Mouse (Mus musculus) neural tube, embryonic 12.5 days (tissue): ENCODE data around the gene Tmem59l. TPM values are rescaled to one million over a fixed set of nuclear protein-coding genes. Genes with fewer than 3 reads are reported as not detected.
A peak's percentile ranks its signal among the peaks of the same experiment; 100 is the strongest.

Experiments
- ATAC-seq: fragments of 200-750 bp; cut with Nextera tagmentation; 2 replicates; pipeline ENCODE4 v1.8.0; 2017; ENCODE audit warnings: low read depth, mild to moderate bottlenecking, moderate TSS enrichment, moderate library complexity; ENCODE audit not compliant: low FRiP score
- H3K27ac ChIP-seq: fragments of 300-500 bp; sonication (generic); 2 replicates; pipeline ENCODE4 v1.5.1; 2016
- H3K27me3 ChIP-seq: fragments of 300-500 bp; sonication (generic); replicated peaks from 2 replicates; pipeline ENCODE4 v1.6.1; 2016; ENCODE audit warnings: mild to moderate bottlenecking
- H3K36me3 ChIP-seq: fragments of 300-500 bp; sonication (generic); 2 replicates; pipeline ENCODE4 v1.6.1; 2016; ENCODE audit warnings: mild to moderate bottlenecking
- H3K4me1 ChIP-seq: fragments of 300-500 bp; sonication (generic); 2 replicates; pipeline ENCODE4 v1.6.1; 2016
- H3K4me2 ChIP-seq: fragments of 300-500 bp; sonication (generic); replicated peaks from 2 replicates; pipeline ENCODE4 v1.6.1; 2016; ENCODE audit warnings: mild to moderate bottlenecking
- H3K4me3 ChIP-seq: fragments of 300-500 bp; sonication (generic); 2 replicates; pipeline ENCODE4 v1.5.1; 2016
- H3K9ac ChIP-seq: fragments of 300-500 bp; sonication (generic); 2 replicates; pipeline ENCODE4 v1.6.1; 2016; ENCODE audit warnings: mild to moderate bottlenecking
- H3K9me3 ChIP-seq: fragments of 300-500 bp; sonication (generic); 2 replicates; pipeline ENCODE4 v1.6.1; 2016; ENCODE audit warnings: mild to moderate bottlenecking
- WGBS: fragments of 180-500 bp; shearing (Covaris S2); methylation state at CpG from one replicate; pipeline ENCODE4 v1.1.7; 2016; 5-methylcytosine and 5-hydroxymethylcytosine counted together
- polyA plus RNA-seq: library from polyadenylated mRNA; unstranded; fragments of >200 nt; fragmentation: Nextera tagmentation; extraction: Ambion mirVana; gene quantifications from 2 replicates; pipeline ENCODE4 v1.2.1, GENCODE M21; 2016

Tmem59l gene
- polyA plus RNA-seq, 1 experiment from 2014 or later = 37.9 TPM

GRCm38 (mm10) chr8:70505698-70506327 is 18.7 kb upstream of the Tmem59l start:
- Histone ChIP-seq H3K4me2 (peak overlapping the region; percentile 88), H3K9ac (peak overlapping the region; percentile 89), H3K27me3 (peaks cover 34% of the 10 kb centered on the region), H3K36me3 (peaks cover 20% of the 10 kb centered on the region), H3K9me3 (no peaks in the 10 kb centered on the region), H3K4me3 (peak overlapping the region; percentile 79), H3K4me1 (peaks cover 52% of the 10 kb centered on the region), H3K27ac (peak overlapping the region; percentile 77; the same call in 1 of the 2 replicates)
- WGBS = 39% methylated on average over 32 of the region's 32 CpGs
- ATAC-seq = peak; percentile 27

DNA sequence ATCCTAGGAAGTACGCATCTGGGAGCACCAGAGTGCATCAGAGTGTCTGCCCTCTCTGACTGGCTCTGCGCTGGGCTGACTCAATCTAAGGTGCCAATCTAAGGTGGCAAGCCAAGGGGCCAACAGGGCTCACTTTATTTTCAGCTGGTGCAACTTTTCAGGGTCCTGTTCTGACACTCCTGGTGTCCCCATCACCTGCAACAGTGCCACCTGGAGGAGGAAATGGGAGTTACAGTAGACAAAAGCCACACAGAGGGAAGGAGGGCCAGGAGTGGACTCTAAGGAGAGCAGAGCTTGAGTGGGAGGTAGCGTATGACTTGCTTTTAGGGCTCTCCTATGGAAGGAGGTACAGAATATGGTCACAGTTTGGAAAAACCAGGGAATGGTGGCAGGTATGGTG is 17.7 kb upstream of the Tmem59l start:
- Histone ChIP-seq H3K4me3 (no peak overlapping the region), H3K36me3 (peaks cover 20% of the 10 kb centered on the region), H3K9me3 (no peaks in the 10 kb centered on the region), H3K27me3 (peaks cover 44% of the 10 kb centered on the region), H3K27ac (no peak overlapping the region), H3K9ac (no peak overlapping the region), H3K4me1 (peaks cover 52% of the 10 kb centered on the region), H3K4me2 (peak overlapping the region; percentile 88; the same call in 1 of the 2 replicates)
- WGBS = 75% methylated on average over 3 of the region's 3 CpGs
- ATAC-seq = no peak

GRCm38 (mm10) chr8:70504291-70504716 is 17.1 kb upstream of the Tmem59l start:
- Histone ChIP-seq H3K36me3 (peaks cover 20% of the 10 kb centered on the region), H3K4me3 (no peak overlapping the region), H3K9ac (no peak overlapping the region), H3K4me2 (0 out of 2 replicates have a peak overlapping the region, but pooled peaks have one; percentile 5), H3K4me1 (peaks cover 50% of the 10 kb centered on the region), H3K27ac (no peak overlapping the region), H3K9me3 (no peaks in the 10 kb centered on the region), H3K27me3 (peaks cover 49% of the 10 kb centered on the region)
- 47% methylated on average over 16 of the region's 16 CpGs for WGBS
- ATAC-seq = no peak

- Histone ChIP-seq H3K9me3 (no peaks in the 10 kb centered on the region), H3K4me1 (peaks cover 41% of the 10 kb centered on the region), H3K9ac (0 out of 2 replicates have a peak overlapping the region, but pooled peaks have one; percentile 29), H3K27ac (no peak overlapping the region), H3K4me2 (peak overlapping the region; percentile 20), H3K4me3 (no peak overlapping the region), H3K36me3 (peaks cover 13% of the 10 kb centered on the region), H3K27me3 (peaks cover 60% of the 10 kb centered on the region)
- 11% methylated on average over 46 of the region's 46 CpGs for WGBS
- no peak for ATAC-seq
Measured at GRCm38 (mm10) chr8:70503062-70503750, 16.0 kb upstream of the Tmem59l start.

DNA sequence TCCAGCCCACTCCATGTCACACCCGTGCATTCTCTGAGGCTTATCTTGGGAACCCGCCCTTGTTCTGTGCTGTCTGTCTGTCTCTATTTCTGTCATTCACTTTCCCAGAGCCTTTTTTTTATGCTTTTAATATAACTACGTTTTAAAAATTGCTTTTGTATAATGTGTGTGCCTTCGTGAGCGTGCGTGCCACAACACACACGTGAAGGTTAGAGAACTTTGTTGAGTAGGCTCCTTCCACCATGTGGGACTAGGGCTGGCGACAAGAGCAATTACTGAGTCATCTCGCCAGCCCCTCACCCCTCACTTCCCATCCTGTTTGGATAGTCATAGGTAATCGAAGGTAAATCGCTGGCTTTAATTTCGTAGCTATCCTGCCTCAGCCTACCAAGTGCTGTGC is 15.4 kb upstream of the Tmem59l start:
- Histone ChIP-seq H3K36me3 (peaks cover 7% of the 10 kb centered on the region), H3K4me2 (peak overlapping the region; percentile 33), H3K9ac (0 out of 2 replicates have a peak overlapping the region, but pooled peaks have one; percentile 26), H3K27me3 (peaks cover 66% of the 10 kb centered on the region), H3K4me1 (peaks cover 41% of the 10 kb centered on the region), H3K4me3 (no peak overlapping the region), H3K9me3 (no peaks in the 10 kb centered on the region), H3K27ac (no peak overlapping the region)
- no peak for ATAC-seq
- 28% methylated on average over 12 of the region's 12 CpGs for WGBS

GRCm38 (mm10) chr8:70501820-70502529 is 14.8 kb upstream of the Tmem59l start:
- Histone ChIP-seq H3K27ac (no peak overlapping the region), H3K4me2 (peak overlapping the region; percentile 33), H3K4me1 (peaks cover 39% of the 10 kb centered on the region), H3K27me3 (peaks cover 71% of the 10 kb centered on the region), H3K9me3 (no peaks in the 10 kb centered on the region), H3K4me3 (no peak overlapping the region), H3K36me3 (peaks cover 2% of the 10 kb centered on the region; the same call in 1 of the 2 replicates), H3K9ac (0 out of 2 replicates have a peak overlapping the region, but pooled peaks have one; percentile 26)
- WGBS = 8% methylated on average over 23 of the region's 23 CpGs
- ATAC-seq = no peak

GRCm38 (mm10) chr8:70500386-70501301 is 13.5 kb upstream of the Tmem59l start:
- 8% methylated on average over 39 of the region's 39 CpGs for WGBS

DNA sequence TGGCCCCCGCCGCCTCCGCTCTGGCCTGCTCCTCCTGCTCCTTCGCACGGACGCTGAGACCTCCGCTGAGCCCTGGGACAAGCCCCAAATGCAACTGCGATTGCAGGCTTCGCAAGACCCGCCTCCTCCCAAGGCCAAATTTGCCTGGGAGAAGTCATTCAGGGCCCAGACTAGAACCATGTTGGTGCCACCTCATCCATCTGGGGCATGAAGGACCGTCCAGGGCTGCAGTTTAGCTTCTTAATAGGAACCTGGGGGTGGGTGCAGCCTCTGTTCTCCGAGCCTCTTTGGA is 8.6 kb upstream of the Tmem59l start:
- no peak overlapping the region for H3K27ac ChIP-seq
- peak overlapping the region; percentile 23; the same call in 1 of the 2 replicates for H3K4me2 ChIP-seq
- peak overlapping the region; percentile 17 for H3K4me3 ChIP-seq
- no peaks in the 10 kb centered on the region for H3K9me3 ChIP-seq
- peaks cover 38% of the 10 kb centered on the region for H3K4me1 ChIP-seq
- H3K36me3 ChIP-seq = no peaks in the 10 kb centered on the region
- 5% methylated on average over 12 of the region's 12 CpGs for WGBS
- ATAC-seq = no peak
- H3K9ac ChIP-seq = no peak overlapping the region
- H3K27me3 ChIP-seq = peaks cover 99% of the 10 kb centered on the region

More at GRCm38 (mm10) chr8:70500386-70501301, 13.5 kb upstream of the Tmem59l start:
- Histone ChIP-seq H3K9me3 (no peaks in the 10 kb centered on the region), H3K9ac (no peak overlapping the region), H3K4me3 (no peak overlapping the region), H3K4me2 (peak overlapping the region; percentile 32), H3K27me3 (peaks cover 85% of the 10 kb centered on the region), H3K4me1 (peaks cover 31% of the 10 kb centered on the region), H3K27ac (no peak overlapping the region), H3K36me3 (no peaks in the 10 kb centered on the region)
- no peak for ATAC-seq

DNA sequence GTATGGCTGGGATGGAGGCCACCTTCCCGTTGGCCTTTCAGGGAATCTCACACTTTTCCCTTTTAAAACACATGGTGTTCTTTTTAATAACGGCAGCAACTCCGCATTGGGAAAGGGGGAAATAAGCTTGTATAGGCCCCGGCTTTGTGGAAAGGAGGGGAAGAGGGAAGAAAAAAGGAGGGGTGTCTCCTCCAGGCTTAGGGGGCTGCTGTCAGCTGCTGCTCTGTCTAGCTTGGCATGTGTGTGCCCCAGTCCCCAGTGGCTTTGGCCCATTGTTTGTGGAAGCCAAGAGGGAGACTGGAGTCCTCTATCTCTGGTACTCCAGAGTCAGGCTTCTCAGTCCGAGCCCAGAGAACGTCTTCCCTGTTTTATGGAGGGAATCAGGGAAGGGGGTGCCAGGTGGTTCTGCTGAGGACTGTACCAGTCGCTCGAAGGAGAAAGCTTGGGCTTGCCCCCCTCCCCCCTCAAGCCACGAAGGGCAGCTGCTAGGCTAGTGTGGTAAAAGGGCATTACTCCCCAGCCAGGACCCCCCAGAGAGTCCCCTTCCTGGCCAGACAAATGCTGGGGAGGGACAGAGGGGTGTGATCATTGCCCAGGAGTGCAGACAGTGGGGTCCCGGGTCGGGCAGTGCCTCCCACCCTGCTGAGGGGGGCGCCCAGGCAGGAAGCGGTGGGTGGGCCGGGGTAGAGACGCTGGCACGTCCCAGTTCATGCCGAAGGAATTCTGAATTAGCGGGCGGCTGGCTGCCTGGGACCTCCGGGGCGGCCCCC is 8.0 kb upstream of the Tmem59l start:
- ATAC-seq = no peak
- peak overlapping the region; percentile 17 for H3K4me3 ChIP-seq
- peaks cover 38% of the 10 kb centered on the region for H3K4me1 ChIP-seq
- H3K36me3 ChIP-seq = no peaks in the 10 kb centered on the region
- H3K27ac ChIP-seq = no peak overlapping the region
- peaks cover 99% of the 10 kb centered on the region for H3K27me3 ChIP-seq
- H3K4me2 ChIP-seq = peak overlapping the region; percentile 23; the same call in 1 of the 2 replicates
- no peaks in the 10 kb centered on the region for H3K9me3 ChIP-seq
- WGBS = 2% methylated on average over 21 of the region's 21 CpGs
- no peak overlapping the region for H3K9ac ChIP-seq

GRCm38 (mm10) chr8:70494416-70494945 is 7.3 kb upstream of the Tmem59l start:
- Histone ChIP-seq H3K9me3 (no peaks in the 10 kb centered on the region), H3K27ac (no peak overlapping the region), H3K4me2 (peak overlapping the region; percentile 60), H3K36me3 (no peaks in the 10 kb centered on the region), H3K4me3 (peak overlapping the region; percentile 31; the same call in 1 of the 2 replicates), H3K4me1 (peaks cover 42% of the 10 kb centered on the region), H3K27me3 (peaks cover 99% of the 10 kb centered on the region), H3K9ac (no peak overlapping the region)
- WGBS = 2% methylated on average over 28 of the region's 28 CpGs
- no peak for ATAC-seq
